In the genomic region with DNA sequence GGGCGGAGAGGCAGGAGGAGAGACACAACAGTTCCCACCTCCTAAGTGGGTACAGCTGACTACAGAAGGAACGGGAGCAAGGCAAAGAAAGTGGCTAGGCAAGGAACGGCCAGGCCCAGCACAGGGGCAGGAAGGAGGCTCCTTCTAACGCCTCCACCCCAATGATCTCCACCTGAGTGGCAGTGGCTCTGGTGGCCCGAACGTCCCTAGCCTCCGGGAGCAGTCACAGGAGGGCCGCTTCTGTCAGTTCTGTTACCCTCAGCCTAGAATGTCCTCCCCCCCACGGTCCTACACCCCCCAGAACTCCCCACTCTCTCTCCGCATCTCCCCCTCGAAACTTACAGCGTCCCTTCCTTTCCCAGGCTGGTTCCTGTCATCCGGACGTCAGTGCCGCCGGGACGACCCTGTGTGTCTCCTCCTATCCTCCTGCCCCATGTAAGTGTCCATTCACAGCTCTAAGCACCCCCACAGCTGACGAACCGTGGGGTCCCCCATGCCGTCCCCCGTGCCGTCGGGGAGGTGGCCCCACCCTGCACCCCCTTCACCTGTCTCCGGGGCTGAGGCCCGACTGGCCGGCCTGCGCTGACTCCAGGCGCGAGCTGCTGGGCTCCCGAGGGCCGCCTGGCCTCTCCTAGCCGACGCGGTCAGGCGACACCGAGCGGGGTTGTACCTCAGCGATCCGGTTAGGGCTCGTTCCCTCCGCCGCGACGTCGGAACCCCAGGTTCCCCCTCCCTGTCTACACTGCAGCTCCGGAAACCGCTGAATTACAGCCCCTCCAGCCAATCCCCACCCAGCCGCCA, we compare ENCODE assay signal across 8 mouse cellular contexts. TPM values are rescaled to one million over a fixed set of nuclear protein-coding genes. Genes with fewer than 3 reads are reported as not detected.
DNase-seq lines count a peak whose midpoint lies in the region; ATAC-seq and TF ChIP-seq lines count a peak whose summit lies in the region.

No protein-coding gene starts in this region.

- no peak for TF ChIP-seq CTCF in CH12.LX (conservative IDR thresholded peaks at IDR 0.05 in 1 of 2, IDR thresholded peaks at IDR 0.05 in 1 of 2; ENCODE audit: low read depth in 2 of 2, low read length in 2 of 2)
- no peak for TF ChIP-seq CTCF in heart, postnatal 0 days (IDR thresholded peaks at IDR 0.05; ENCODE audit: low read depth)

- TF ChIP-seq POLR2A in CH12.LX (IDR thresholded peaks at IDR 0.05; ENCODE audit: low read depth, low read length) (no peak), myocyte (IDR thresholded peaks at IDR 0.05; ENCODE audit: insufficient read length, low read depth) (peak; percentile 96)

- H3K36me3 ChIP-seq in CH12.LX (replicated peaks in 1 of 2; ENCODE audit: control insufficient read depth in 1 of 2, insufficient read depth in 1 of 2, low read length in 1 of 2) (peaks cover 0 to 15% of the 10 kb centered on the region in 2 experiments), myocyte (ENCODE audit: control insufficient read depth, insufficient read depth) (no peaks in the 10 kb centered on the region)
- 0 out of 2 replicates have a peak, but pooled peaks cover 3% of the 10 kb centered on the region for H3K36me3 ChIP-seq in heart, postnatal 0 days (replicated peaks; ENCODE audit: control insufficient read depth, insufficient read depth, low read length)
- H3K36me3 ChIP-seq in limb, embryonic 15.5 days = no peaks in the 10 kb centered on the region

- H3K27me3 ChIP-seq in CH12.LX (replicated peaks) (no peaks in the 10 kb centered on the region), myocyte (ENCODE audit: control insufficient read depth, insufficient read depth, insufficient read length) (no peaks in the 10 kb centered on the region)
- H3K27me3 ChIP-seq in heart, postnatal 0 days (ENCODE audit: control insufficient read depth, insufficient read depth, low read length) = no peaks in the 10 kb centered on the region
- no peaks in the 10 kb centered on the region for H3K27me3 ChIP-seq in limb, embryonic 15.5 days

- peak overlapping the region; percentile 57 for H3K27ac ChIP-seq in CH12.LX (ENCODE audit: insufficient read depth, low read depth)
- H3K27ac ChIP-seq in heart, postnatal 0 days (ENCODE audit: low read depth) = peak overlapping the region; percentile 98
- peak overlapping the region; percentile 96 for H3K27ac ChIP-seq in limb, embryonic 15.5 days

- H3K4me3 ChIP-seq in CH12.LX (replicated peaks in 1 of 3; ENCODE audit: low read depth in 2 of 3, low read length in 2 of 3, poor library complexity in 1 of 3) (peak overlapping the region; percentile 86 to 98 (median 89)), myocyte (peak overlapping the region; percentile 89)
- H3K4me3 ChIP-seq in heart, postnatal 0 days (ENCODE audit: low read depth, low read length) = peak overlapping the region; percentile 99
- peak overlapping the region; percentile 76 for H3K4me3 ChIP-seq in limb, embryonic 15.5 days

- in situ Hi-C loops in CH12.LX (cut with MboI; ENCODE audit: low pct_ligation_motif_present, low pct_unique_long_range_greater_than_20kb, low sequenced_read_pairs) = no loop called here

- dilution Hi-C loops in CH12.LX (cut with MboI; ENCODE audit: extremely low pct_ligation_motif_present, extremely low pct_unique_long_range_greater_than_20kb, low sequenced_read_pairs) = no loop called here

- no peak for TF ChIP-seq RAD21 in CH12.LX (IDR thresholded peaks at IDR 0.05; ENCODE audit: low read depth, low read length)

- no peak for TF ChIP-seq EP300 in CH12.LX (IDR thresholded peaks at IDR 0.05; ENCODE audit: low read length)
- TF ChIP-seq EP300 in heart, postnatal 0 days (IDR thresholded peaks at IDR 0.05; ENCODE audit: low read depth) = no peak; the same call in 1 of the 2 replicates

- peak; percentile 5 for ATAC-seq in heart, postnatal 0 days (ENCODE audit: insufficient read depth, low read depth)
- no peak for ATAC-seq in limb, embryonic 15.5 days (ENCODE audit: insufficient number of reproducible peaks, low FRiP score, low TSS enrichment, low read depth)
- ATAC-seq in monocyte, adult 5-6 weeks (replicated peaks; ENCODE audit: insufficient number of reproducible peaks, low FRiP score, low TSS enrichment, poor library complexity, severe bottlenecking) = no peak

- WGBS in heart, postnatal 0 days = under 1% methylated on average over 48 of the region's 48 CpGs
- WGBS in limb, embryonic 15.5 days = under 1% methylated on average over 48 of the region's 48 CpGs

- peak overlapping the region; percentile 92 for H3K9ac ChIP-seq in CH12.LX (ENCODE audit: insufficient read depth, low read depth)
- H3K9ac ChIP-seq in heart, postnatal 0 days (replicated peaks; ENCODE audit: low read depth, low read length) = peak overlapping the region; percentile 97
- H3K9ac ChIP-seq in limb, embryonic 15.5 days = peak overlapping the region; percentile 91

- H3ac ChIP-seq in myocyte (ENCODE audit: control insufficient read depth, insufficient read length) = peak overlapping the region; percentile 31

- peaks cover 13 to 51% of the 10 kb centered on the region in 2 experiments for H3K4me1 ChIP-seq in CH12.LX (ENCODE audit: control insufficient read depth in 1 of 2, insufficient read depth in 2 of 2)
- peaks cover 31% of the 10 kb centered on the region for H3K4me1 ChIP-seq in heart, postnatal 0 days (ENCODE audit: control insufficient read depth, insufficient read depth)
- peaks cover 32% of the 10 kb centered on the region for H3K4me1 ChIP-seq in limb, embryonic 15.5 days

- H3K4me2 ChIP-seq in CH12.LX (ENCODE audit: insufficient read depth, low read depth, poor library complexity, severe bottlenecking) (peak overlapping the region; percentile 99), myocyte (ENCODE audit: low read depth) (peak overlapping the region; percentile 16)
- peak overlapping the region; percentile 73 for H3K4me2 ChIP-seq in heart, postnatal 0 days (ENCODE audit: low read depth, low read length)
- H3K4me2 ChIP-seq in limb, embryonic 15.5 days = peak overlapping the region; percentile 82

- no peaks in the 10 kb centered on the region for H3K9me3 ChIP-seq in CH12.LX (replicated peaks; ENCODE audit: low read length)
- no peaks in the 10 kb centered on the region for H3K9me3 ChIP-seq in heart, postnatal 0 days (replicated peaks; ENCODE audit: control insufficient read depth, low read length)
- H3K9me3 ChIP-seq in limb, embryonic 15.5 days = no peaks in the 10 kb centered on the region

- H3K79me2 ChIP-seq in CH12.LX (replicated peaks; ENCODE audit: control insufficient read depth, extremely low read depth, insufficient read depth, poor library complexity, severe bottlenecking) (peaks cover 41% of the 10 kb centered on the region), myocyte (ENCODE audit: control insufficient read depth, insufficient read depth) (peaks cover 53% of the 10 kb centered on the region)

- DNase-seq in embryo, embryonic 10 days (ENCODE audit: low spot score) = peak; percentile 47
- no peak for DNase-seq in embryo, embryonic 11 days
- DNase-seq in CH12.LX (ENCODE audit: extremely low read depth) = peak; percentile 35
- peak; percentile 45 to 48 for DNase-seq in cerebellum, postnatal 25 days
- no peak for DNase-seq in heart, postnatal 0 days (ENCODE audit: low spot score)

TF ChIP-seq in CH12.LX, 34 proteins besides CTCF, POLR2A, EP300 and RAD21:
- TF ChIP-seq JUN (IDR thresholded peaks at IDR 0.05; ENCODE audit: insufficient read depth, low read depth, low read length) (no peak), MAZ (IDR thresholded peaks at IDR 0.05; ENCODE audit: low read depth, low read length) (0 out of 2 replicates have a peak, but pooled peaks have one; percentile 3), NELFE (IDR thresholded peaks at IDR 0.05; ENCODE audit: low read depth, low read length) (peak; percentile 26; the same call in 1 of the 2 replicates), ZMIZ1 (IDR thresholded peaks at IDR 0.05; ENCODE audit: low read depth, low read length) (peak; percentile 38), UBTF (IDR thresholded peaks at IDR 0.05; ENCODE audit: low read depth, low read length) (peak; percentile 16; the same call in 1 of the 2 replicates), BHLHE40 (IDR thresholded peaks at IDR 0.05; ENCODE audit: low read depth, low read length) (no peak), POLR2AphosphoS2 (IDR thresholded peaks at IDR 0.05; ENCODE audit: low read depth, low read length) (peak; percentile 11; the same call in 1 of the 2 replicates)

TF ChIP-seq in myocyte, 11 proteins besides CTCF, POLR2A, EP300 and RAD21 (continues in another document):
- TF ChIP-seq USF1 (IDR thresholded peaks at IDR 0.05; ENCODE audit: low read depth) (no peak), SRF (IDR thresholded peaks at IDR 0.05; ENCODE audit: control insufficient read depth, insufficient read length, low read depth) (no peak), REST (IDR thresholded peaks at IDR 0.05; ENCODE audit: insufficient read depth, insufficient read length) (no peak), MYOG (IDR thresholded peaks at IDR 0.05; ENCODE audit: control insufficient read depth in 1 of 3, insufficient read depth in 1 of 3, insufficient read length in 2 of 3, low read depth in 2 of 3) (peak in 2 of 3 experiments; percentile 16 to 19), TCF12 (IDR thresholded peaks at IDR 0.05; ENCODE audit: insufficient read depth, poor library complexity, severe bottlenecking) (no peak), TCF3 (IDR thresholded peaks at IDR 0.05; ENCODE audit: insufficient read length, low read depth) (no peak), CEBPB (IDR thresholded peaks at IDR 0.05; ENCODE audit: insufficient read depth, poor library complexity, severe bottlenecking) (no peak), MAX (IDR thresholded peaks at IDR 0.05; ENCODE audit: low read depth) (no peak), POLR2AphosphoS2 (IDR thresholded peaks at IDR 0.05; ENCODE audit: insufficient read length, low read depth) (peak; percentile 96)

RNA-seq across cellular contexts. Expression of a gene that starts 0.4 kb away (rescaled TPM):
- 51.1 and 52.1 TPM in 2 replicates for total RNA-seq in CH12.LX (2012; rRNA removed)
- 35.9 TPM in 2 replicates for total RNA-seq in CH12.LX (2014; rRNA removed)
- polyA plus RNA-seq in CH12.LX (2012; ENCODE audit: insufficient read length, low read depth) = 66.7 and 69.2 TPM in 2 replicates
- total RNA-seq in heart, postnatal 0 days (2014; rRNA removed; ENCODE audit: low replicate concordance) = 105 and 128 TPM in 2 replicates
- 53.5 and 65.7 TPM in 2 replicates for polyA plus RNA-seq in heart, postnatal 0 days (2015; fragmentation: Nextera tagmentation; extraction: Ambion mirVana)
- 72.9 and 85.2 TPM in 2 replicates for polyA plus RNA-seq in limb, embryonic 15.5 days (2015; fragmentation: Nextera tagmentation; extraction: Ambion mirVana)
- 93.7 TPM for polyA plus RNA-seq in myocyte (2012; fragmentation: generic; extraction: Trizol)
- 328 to 413 TPM (median 368 TPM) in 3 replicates for total RNA-seq in monocyte, adult 5-6 weeks (2017)

RNA-seq across cellular contexts. Expression of a gene that starts 31.8 kb away (rescaled TPM):
- 0.08 and 0.21 TPM in 2 replicates for total RNA-seq in CH12.LX (2012; rRNA removed)
- 0.05 TPM in 2 replicates for total RNA-seq in CH12.LX (2014; rRNA removed)
- 0.13 and 0.25 TPM in 2 replicates for polyA plus RNA-seq in CH12.LX (2012; ENCODE audit: insufficient read length, low read depth)
- 274 and 305 TPM in 2 replicates for total RNA-seq in heart, postnatal 0 days (2014; rRNA removed; ENCODE audit: low replicate concordance)
- polyA plus RNA-seq in heart, postnatal 0 days (2015; fragmentation: Nextera tagmentation; extraction: Ambion mirVana) = 401 and 442 TPM in 2 replicates
- 368 and 413 TPM in 2 replicates for polyA plus RNA-seq in limb, embryonic 15.5 days (2015; fragmentation: Nextera tagmentation; extraction: Ambion mirVana)
- 284 TPM for polyA plus RNA-seq in myocyte (2012; fragmentation: generic; extraction: Trizol)
- 0.32 to 2.5 TPM in 2 of 3 replicates, not detected in the other for total RNA-seq in monocyte, adult 5-6 weeks (2017)

Comparison
In these comparisons a context has a peak if more than half of its experiments do, and no peak if none do; other contexts are left out.
1. DNase-seq: peak in embryo, embryonic 10 days (single experiment), CH12.LX (single experiment) and cerebellum, postnatal 25 days (2 of 2); none in embryo, embryonic 11 days (single experiment) and heart, postnatal 0 days (single experiment).
2. H3K4me2 ChIP-seq: peak in every context shown above with its lines; median percentile 99 in CH12.LX; 82 in limb, embryonic 15.5 days; 73 in heart, postnatal 0 days; 16 in myocyte.
3. RNA of a gene that starts 31.8 kb away (polyA plus RNA-seq): 401 to 442 TPM in heart, postnatal 0 days, 368 to 413 TPM in limb, embryonic 15.5 days and 284 TPM in myocyte (single experiment); 0.13 to 0.25 TPM in CH12.LX; every median in the first group is over 100 times any median in the second.
4. Peak in every context shown above with its lines, with median percentiles within 50 percentile points of each other: H3K27ac ChIP-seq, H3K4me3 ChIP-seq and H3K9ac ChIP-seq.